Mouse (Mus musculus): ENCODE measurements around the gene Gm11444. TPM values are rescaled to one million over a fixed set of nuclear protein-coding genes. Genes with fewer than 3 reads are reported as not detected.

Gm11444 gene
- polyA plus RNA-seq (2015; fragmentation: Nextera tagmentation; extraction: Ambion mirVana): not detected in 2 replicates

GRCm38 (mm10) chr11:85850233-85850632, at the start of gene Gm11444:
Gm11444 (minus strand) TSS chr11:85850333.
- no peaks in the 10 kb centered on the region for H3K9me3 ChIP-seq
- 0 out of 2 replicates have a peak, but pooled peaks cover 7% of the 10 kb centered on the region for H3K4me1 ChIP-seq
- no peak within 1 kb of the TSS for H3K9ac ChIP-seq
- ATAC-seq (ENCODE audit: extremely low read depth, insufficient number of reproducible peaks, low FRiP score, low TSS enrichment): no peak
- peak within 1 kb of the TSS; percentile 71 for H3K4me2 ChIP-seq
- H3K27me3 ChIP-seq (replicated peaks): peaks cover 36% of the 10 kb centered on the region
- H3K4me3 ChIP-seq: peak within 1 kb of the TSS; percentile 44; the same call in 1 of the 2 replicates
- 78% methylated on average over 6 of the region's 6 CpGs for WGBS
- H3K36me3 ChIP-seq: no peaks in the 10 kb centered on the region
- H3K27ac ChIP-seq (replicated peaks): no peak within 1 kb of the TSS

- no peak overlapping the region for H3K27ac ChIP-seq (replicated peaks)
Measured at GRCm38 (mm10) chr11:85896335-85896985, 46.3 kb upstream of the Gm11444 start.

GRCm38 (mm10) chr11:85894731-85895545, 44.8 kb upstream of the Gm11444 start:
- Histone ChIP-seq H3K4me2 (peak overlapping the region; percentile 78), H3K27ac (replicated peaks) (no peak overlapping the region), H3K9me3 (no peaks in the 10 kb centered on the region), H3K4me3 (peak overlapping the region; percentile 51), H3K27me3 (replicated peaks) (peaks cover 99% of the 10 kb centered on the region), H3K9ac (peak overlapping the region; percentile 45), H3K36me3 (no peaks in the 10 kb centered on the region), H3K4me1 (peaks cover 22% of the 10 kb centered on the region)
- ATAC-seq (ENCODE audit: extremely low read depth, insufficient number of reproducible peaks, low FRiP score, low TSS enrichment): 0 out of 2 replicates have a peak, but pooled peaks have one; percentile 26
- WGBS: under 1% methylated on average over 43 of the region's 43 CpGs

More at GRCm38 (mm10) chr11:85896335-85896985, 46.3 kb upstream of the Gm11444 start:
- no peaks in the 10 kb centered on the region for H3K9me3 ChIP-seq
- H3K27me3 ChIP-seq (replicated peaks): peaks cover 99% of the 10 kb centered on the region
- no peak overlapping the region for H3K9ac ChIP-seq
- H3K4me3 ChIP-seq: no peak overlapping the region
- H3K4me2 ChIP-seq: no peak overlapping the region
- H3K4me1 ChIP-seq: peaks cover 14% of the 10 kb centered on the region
- no peaks in the 10 kb centered on the region for H3K36me3 ChIP-seq
- no peak for ATAC-seq (ENCODE audit: extremely low read depth, insufficient number of reproducible peaks, low FRiP score, low TSS enrichment)
- 48% methylated on average over 11 of the region's 13 CpGs for whole genome bisulfite sequencing

GRCm38 (mm10) chr11:85894136-85894530, 44.0 kb upstream of the Gm11444 start:
- H3K4me2 ChIP-seq: no peak overlapping the region
- 4% methylated on average over 3 of the region's 3 CpGs for WGBS
- H3K9ac ChIP-seq: no peak overlapping the region
- no peaks in the 10 kb centered on the region for H3K9me3 ChIP-seq
- H3K27me3 ChIP-seq (replicated peaks): peaks cover 100% of the 10 kb centered on the region
- no peak overlapping the region for H3K27ac ChIP-seq (replicated peaks)
- no peaks in the 10 kb centered on the region for H3K36me3 ChIP-seq
- peaks cover 25% of the 10 kb centered on the region for H3K4me1 ChIP-seq
- ATAC-seq (ENCODE audit: extremely low read depth, insufficient number of reproducible peaks, low FRiP score, low TSS enrichment): no peak
- H3K4me3 ChIP-seq: no peak overlapping the region

GRCm38 (mm10) chr11:85893400-85894135, 43.4 kb upstream of the Gm11444 start:
- 4% methylated on average over 13 of the region's 13 CpGs for WGBS
- no peaks in the 10 kb centered on the region for H3K36me3 ChIP-seq
- peaks cover 100% of the 10 kb centered on the region for H3K27me3 ChIP-seq (replicated peaks)
- H3K4me3 ChIP-seq: no peak overlapping the region
- no peak for ATAC-seq (ENCODE audit: extremely low read depth, insufficient number of reproducible peaks, low FRiP score, low TSS enrichment)
- H3K9me3 ChIP-seq: no peaks in the 10 kb centered on the region
- H3K4me1 ChIP-seq: peaks cover 28% of the 10 kb centered on the region
- no peak overlapping the region for H3K4me2 ChIP-seq
- no peak overlapping the region for H3K27ac ChIP-seq (replicated peaks)
- no peak overlapping the region for H3K9ac ChIP-seq

- peaks cover 100% of the 10 kb centered on the region for H3K27me3 ChIP-seq (replicated peaks)
- no peak overlapping the region for H3K4me2 ChIP-seq
- no peak overlapping the region for H3K4me3 ChIP-seq
- 7% methylated on average over 6 of the region's 6 CpGs for WGBS
- H3K27ac ChIP-seq (replicated peaks): no peak overlapping the region
- ATAC-seq (ENCODE audit: extremely low read depth, insufficient number of reproducible peaks, low FRiP score, low TSS enrichment): no peak
- H3K36me3 ChIP-seq: no peaks in the 10 kb centered on the region
- H3K4me1 ChIP-seq: peaks cover 34% of the 10 kb centered on the region
- no peak overlapping the region for H3K9ac ChIP-seq
- no peaks in the 10 kb centered on the region for H3K9me3 ChIP-seq
Measured at GRCm38 (mm10) chr11:85892771-85893170, 42.6 kb upstream of the Gm11444 start.

GRCm38 (mm10) chr11:85891692-85892040, 41.5 kb upstream of the Gm11444 start:
- H3K4me3 ChIP-seq: peak overlapping the region; percentile 42; the same call in 1 of the 2 replicates
- peaks cover 34% of the 10 kb centered on the region for H3K4me1 ChIP-seq
- no peaks in the 10 kb centered on the region for H3K9me3 ChIP-seq
- no peak for ATAC-seq (ENCODE audit: extremely low read depth, insufficient number of reproducible peaks, low FRiP score, low TSS enrichment)
- no peak overlapping the region for H3K9ac ChIP-seq
- peaks cover 96% of the 10 kb centered on the region for H3K27me3 ChIP-seq (replicated peaks)
- H3K36me3 ChIP-seq: no peaks in the 10 kb centered on the region
- no peak overlapping the region for H3K4me2 ChIP-seq
- 13% methylated on average over 2 of the region's 2 CpGs for WGBS
- H3K27ac ChIP-seq (replicated peaks): no peak overlapping the region

- WGBS: 3% methylated on average over 13 of the region's 13 CpGs
- H3K4me1 ChIP-seq: peaks cover 36% of the 10 kb centered on the region
- peak overlapping the region; percentile 50 for H3K4me2 ChIP-seq
- H3K27me3 ChIP-seq (replicated peaks): peaks cover 96% of the 10 kb centered on the region
- ATAC-seq (ENCODE audit: extremely low read depth, insufficient number of reproducible peaks, low FRiP score, low TSS enrichment): no peak
- H3K27ac ChIP-seq (replicated peaks): 0 out of 2 replicates have a peak overlapping the region, but pooled peaks have one; percentile 3
- no peaks in the 10 kb centered on the region for H3K36me3 ChIP-seq
- no peaks in the 10 kb centered on the region for H3K9me3 ChIP-seq
- H3K4me3 ChIP-seq: peak overlapping the region; percentile 42
- H3K9ac ChIP-seq: peak overlapping the region; percentile 42
Measured at GRCm38 (mm10) chr11:85891010-85891691, 41.0 kb upstream of the Gm11444 start.

GRCm38 (mm10) chr11:85890563-85890845, 40.4 kb upstream of the Gm11444 start:
- no peaks in the 10 kb centered on the region for H3K36me3 ChIP-seq
- H3K9me3 ChIP-seq: no peaks in the 10 kb centered on the region
- H3K27ac ChIP-seq (replicated peaks): no peak overlapping the region
- 2% methylated on average over 13 of the region's 13 CpGs for WGBS
- peak overlapping the region; percentile 53 for H3K9ac ChIP-seq
- no peak for ATAC-seq (ENCODE audit: extremely low read depth, insufficient number of reproducible peaks, low FRiP score, low TSS enrichment)
- H3K4me2 ChIP-seq: peak overlapping the region; percentile 50
- peaks cover 96% of the 10 kb centered on the region for H3K27me3 ChIP-seq (replicated peaks)
- peaks cover 35% of the 10 kb centered on the region for H3K4me1 ChIP-seq
- peak overlapping the region; percentile 42 for H3K4me3 ChIP-seq

- Histone ChIP-seq H3K9me3 (no peaks in the 10 kb centered on the region), H3K4me3 (peak overlapping the region; percentile 42), H3K4me1 (peaks cover 30% of the 10 kb centered on the region), H3K9ac (peak overlapping the region; percentile 53), H3K4me2 (peak overlapping the region; percentile 50), H3K36me3 (no peaks in the 10 kb centered on the region), H3K27ac (replicated peaks) (no peak overlapping the region), H3K27me3 (replicated peaks) (peaks cover 96% of the 10 kb centered on the region)
- 6% methylated on average over 45 of the region's 47 CpGs for WGBS
- ATAC-seq (ENCODE audit: extremely low read depth, insufficient number of reproducible peaks, low FRiP score, low TSS enrichment): no peak
Measured at GRCm38 (mm10) chr11:85889730-85890562, 39.8 kb upstream of the Gm11444 start.

All from heart, embryonic 13.5 days (tissue).